Mouse (Mus musculus): Measurements from ENCODE around the gene Zfp618.
A peak's percentile ranks its signal among the peaks of the same experiment; 100 is the strongest.

The Zfp618 gene

GRCm38 (mm10) chr4:63064911-63065310, 99.5 kb downstream of the Zfp618 start:
- no peak for DNase-seq (ENCODE audit: low read depth, low spot score)

GRCm38 (mm10) chr4:63066796-63067195, 101.4 kb downstream of the Zfp618 start:
- no peak for DNase-seq (ENCODE audit: low read depth, low spot score)

GRCm38 (mm10) chr4:63067822-63068221, 102.4 kb downstream of the Zfp618 start:
- DNase-seq (ENCODE audit: low read depth, low spot score): no peak

DNA sequence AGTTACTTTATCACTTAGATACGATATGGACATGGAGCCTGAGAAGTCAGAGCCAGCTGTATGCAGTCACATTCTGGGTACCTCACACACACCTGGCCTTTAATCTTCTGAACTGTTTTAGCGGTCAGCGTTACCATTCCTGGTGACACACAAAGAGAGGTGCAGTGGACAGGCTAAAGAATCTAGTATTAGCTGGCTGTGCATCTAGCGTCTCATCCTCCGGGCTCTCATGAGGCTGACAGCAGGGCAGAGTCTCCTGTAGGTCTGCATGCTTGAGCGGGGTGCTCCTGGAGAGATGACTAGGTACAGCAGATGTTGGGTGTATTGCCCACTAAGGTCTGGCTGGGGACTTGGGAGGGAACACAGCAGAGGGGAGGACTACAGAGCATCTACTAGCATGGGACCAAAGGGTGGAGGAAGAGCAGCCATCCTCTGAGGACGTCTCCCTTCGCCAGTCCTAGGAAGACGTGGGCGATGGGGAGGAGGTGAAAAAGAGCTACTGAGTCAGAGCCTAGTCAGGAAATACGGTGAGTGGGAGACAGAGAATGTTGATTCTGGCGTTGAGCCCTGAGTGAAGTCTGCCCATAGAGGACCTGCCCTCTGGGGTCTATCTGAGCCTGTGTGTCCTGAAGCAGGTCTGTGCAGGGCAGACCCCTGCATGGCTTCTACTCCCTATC, 103.3 kb downstream of the Zfp618 start:
- DNase-seq (ENCODE audit: low read depth, low spot score): peak; percentile 70

GRCm38 (mm10) chr4:63071413-63072260, 106.3 kb downstream of the Zfp618 start:
- no peak for DNase-seq (ENCODE audit: low read depth, low spot score)

DNA sequence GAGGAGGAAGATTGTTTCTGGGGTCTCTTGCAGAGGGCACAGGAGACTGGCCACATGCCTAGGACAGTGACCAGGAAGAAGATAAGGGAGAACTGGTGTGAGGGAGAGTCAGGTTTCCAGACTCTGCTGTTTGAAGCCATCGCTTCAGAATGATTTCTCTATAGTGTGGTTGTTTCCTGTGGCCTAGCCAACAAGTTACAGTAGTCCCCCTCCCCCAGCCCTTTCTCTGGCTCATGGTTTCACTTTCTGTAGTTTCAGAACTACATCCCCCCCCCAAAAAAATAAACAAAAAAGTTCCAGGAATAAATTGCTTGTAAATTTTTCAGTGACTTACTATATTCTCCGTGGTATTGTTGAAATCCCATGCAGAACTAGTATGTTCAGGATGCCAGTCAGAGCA, 107.8 kb downstream of the Zfp618 start:
- DNase-seq (ENCODE audit: low read depth, low spot score): no peak

- no peak for DNase-seq (ENCODE audit: low read depth, low spot score)
Measured at GRCm38 (mm10) chr4:63079159-63079558, 113.8 kb downstream of the Zfp618 start.

- peak; percentile 13 for DNase-seq (ENCODE audit: low read depth, low spot score)
Measured at GRCm38 (mm10) chr4:63084473-63084889, 119.1 kb downstream of the Zfp618 start.

- DNase-seq (ENCODE audit: low read depth, low spot score): no peak
Measured at GRCm38 (mm10) chr4:63089484-63089883, 124.1 kb downstream of the Zfp618 start.

- no peak for DNase-seq (ENCODE audit: low read depth, low spot score)
Measured at GRCm38 (mm10) chr4:63091151-63091550, 125.8 kb downstream of the Zfp618 start.

DNA sequence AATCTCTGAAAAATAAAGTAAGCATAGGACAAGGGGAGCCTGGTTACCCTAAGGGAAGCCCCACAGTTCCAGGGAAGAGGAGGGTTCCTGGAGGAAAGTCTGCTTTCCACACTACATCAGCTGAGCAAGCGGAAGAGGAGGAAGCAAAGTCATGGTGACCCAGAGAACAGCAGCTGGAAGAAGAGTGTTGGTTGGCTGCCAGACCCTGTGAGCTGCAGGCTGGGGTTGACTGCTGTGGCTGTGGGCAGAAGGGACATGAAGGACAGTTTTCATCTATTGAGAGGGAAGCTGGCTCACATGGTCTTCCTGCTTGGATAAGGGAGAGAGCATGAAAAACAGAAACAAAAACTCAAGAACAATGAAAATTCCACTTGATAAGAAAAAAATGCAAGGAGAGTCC, 132.2 kb downstream of the Zfp618 start:
- DNase-seq (ENCODE audit: low read depth, low spot score): no peak

DNA sequence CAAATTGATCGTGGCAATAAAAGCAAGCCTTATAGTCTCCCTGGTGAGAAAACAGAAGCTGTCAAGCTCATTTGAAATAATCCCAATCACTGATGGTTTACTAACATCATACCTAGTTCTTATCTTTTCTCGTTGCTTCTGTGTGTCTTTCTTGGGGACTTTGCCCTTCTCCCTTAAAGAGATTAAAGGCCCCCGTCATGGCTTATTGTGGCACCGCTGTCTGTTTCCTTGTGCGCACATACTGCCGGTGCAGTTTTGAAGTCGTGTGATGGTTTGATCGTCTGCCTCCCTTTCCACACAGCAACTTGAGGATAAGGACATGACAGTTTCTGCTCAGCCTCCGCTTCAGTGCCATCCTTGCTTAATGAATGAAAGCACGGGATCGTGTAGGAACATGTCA, 135.1 kb downstream of the Zfp618 start:
- DNase-seq (ENCODE audit: low read depth, low spot score): no peak

DNA sequence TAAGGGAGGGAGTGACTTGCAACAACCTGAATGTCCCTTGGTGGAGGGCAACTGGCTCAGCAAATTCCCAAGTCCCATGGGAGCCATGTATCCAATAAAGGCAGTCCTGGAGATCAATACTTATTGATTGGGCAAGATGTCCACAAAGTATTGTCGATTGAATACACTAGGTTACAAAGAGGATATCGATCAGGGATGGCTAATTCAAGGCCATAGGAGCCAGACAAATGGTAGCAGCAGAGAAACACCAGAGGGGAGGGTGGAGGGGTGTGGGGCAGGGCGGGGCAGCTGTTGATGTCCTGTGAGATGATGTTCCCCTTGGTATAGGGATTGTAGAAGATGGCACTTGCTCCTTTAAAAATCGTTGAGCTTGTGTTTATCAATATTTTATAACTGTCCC, 136.7 kb downstream of the Zfp618 start:
- DNase-seq (ENCODE audit: low read depth, low spot score): no peak

DNA sequence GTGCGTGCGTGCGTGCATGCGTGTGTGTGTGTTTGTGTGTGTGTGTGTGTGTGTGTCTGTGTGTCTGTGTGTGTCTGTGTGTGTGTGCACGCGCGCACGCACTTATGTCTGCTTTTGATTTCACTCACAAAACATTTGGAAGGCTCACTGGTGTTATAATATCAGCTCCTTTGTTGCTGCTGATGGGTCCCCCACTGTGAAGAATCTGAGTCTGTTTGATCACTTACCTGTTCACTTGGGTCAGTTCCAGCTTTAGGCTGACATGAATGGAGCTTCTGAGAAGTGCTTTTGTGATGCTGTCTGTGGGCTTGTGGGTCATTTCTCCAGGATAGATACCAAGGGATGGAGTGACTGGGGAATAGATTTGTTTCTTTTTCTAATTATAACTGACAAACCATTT, 140.3 kb downstream of the Zfp618 start:
- no peak for DNase-seq (ENCODE audit: low read depth, low spot score)

DNA sequence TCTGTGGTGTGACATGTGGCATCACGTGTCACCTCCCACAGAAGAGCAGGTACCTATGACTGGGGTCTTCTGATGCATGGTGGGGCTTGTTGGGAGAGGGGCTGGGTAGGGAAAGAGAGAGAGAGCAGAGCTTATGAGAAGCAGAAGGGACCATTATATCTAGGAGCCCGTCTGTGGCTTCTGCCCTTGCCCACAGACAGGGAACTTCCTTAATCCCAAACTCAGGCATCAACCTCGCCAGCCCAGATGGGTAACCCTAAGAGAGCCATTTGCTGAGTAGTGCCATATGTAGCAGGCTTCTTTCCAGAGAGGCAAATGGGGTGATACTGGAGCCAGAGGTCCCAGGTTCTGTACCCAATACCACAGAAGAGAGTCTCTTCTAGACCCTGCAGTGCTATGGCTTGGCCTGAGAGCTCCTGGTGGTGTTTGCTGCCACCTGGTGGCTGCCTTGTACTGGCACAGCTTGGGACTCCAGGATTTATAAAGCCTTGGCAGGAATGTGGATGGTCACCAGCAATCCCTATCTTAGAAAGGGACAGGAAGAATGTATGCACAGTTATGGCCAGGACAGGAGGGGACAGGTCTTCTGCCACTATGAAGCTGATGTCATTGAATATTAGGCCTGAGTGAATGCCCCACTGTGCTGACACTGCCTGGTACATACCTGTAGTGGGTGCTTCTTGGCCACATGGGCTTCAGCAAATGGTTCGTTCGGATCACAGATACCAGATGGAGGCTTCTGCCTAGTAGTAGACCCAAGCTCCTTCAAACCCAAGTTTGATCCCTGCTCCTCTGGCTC, 153.5 kb downstream of the Zfp618 start:
- DNase-seq (ENCODE audit: low read depth, low spot score): peak; percentile 61

DNA sequence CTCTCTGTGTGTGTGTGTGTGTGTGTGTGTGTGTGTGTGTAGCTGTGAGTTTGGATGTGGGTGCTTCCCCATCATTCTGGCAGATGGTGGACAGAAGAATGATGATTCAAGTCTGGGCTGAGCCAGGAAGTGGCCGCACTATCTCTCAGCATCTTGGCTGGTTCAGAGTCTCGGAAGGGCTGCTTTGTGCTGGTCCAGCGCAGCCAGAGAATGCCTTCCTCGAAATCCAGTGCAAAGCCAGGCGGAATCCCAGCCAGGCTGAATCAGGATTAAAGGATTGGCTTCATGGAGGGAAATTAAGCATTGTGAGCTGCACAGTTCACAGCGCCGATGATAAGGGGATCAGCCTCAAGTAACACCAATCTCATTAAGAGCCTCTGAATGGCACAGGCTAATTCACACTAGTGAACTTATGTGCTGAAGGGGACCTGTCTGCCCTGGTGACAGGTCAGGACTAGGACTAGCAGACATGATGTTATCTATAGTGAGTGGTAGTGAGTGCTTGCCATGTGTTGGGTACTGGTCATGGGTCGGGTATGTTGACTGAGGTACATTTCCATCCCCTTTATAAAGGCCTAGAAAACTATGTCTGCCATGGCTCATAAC, 159.6 kb downstream of the Zfp618 start:
- peak; percentile 5 for DNase-seq (ENCODE audit: low read depth, low spot score)

GRCm38 (mm10) chr4:63129891-63130624, 164.7 kb downstream of the Zfp618 start:
- DNase-seq (ENCODE audit: low read depth, low spot score): no peak

- DNase-seq (ENCODE audit: low read depth, low spot score): no peak
Measured at GRCm38 (mm10) chr4:63147268-63147667, 181.9 kb downstream of the Zfp618 start.

- DNase-seq (ENCODE audit: low read depth, low spot score): no peak
Measured at GRCm38 (mm10) chr4:63151127-63151526, 185.8 kb downstream of the Zfp618 start.

GRCm38 (mm10) chr4:63154028-63154427, 188.7 kb downstream of the Zfp618 start:
- no peak for DNase-seq (ENCODE audit: low read depth, low spot score)

- DNase-seq (ENCODE audit: low read depth, low spot score): no peak
Measured at GRCm38 (mm10) chr4:63154699-63155098, 189.3 kb downstream of the Zfp618 start, which contains the start of gene Ambp. Gene Ambp, minus strand, starts transcription at chr4:63154799.

All from telencephalon, adult 2 months (tissue).